Mouse (Mus musculus) hindbrain, embryonic 10.5 days (tissue): Measurements from ENCODE around the gene Rffl. TPM values are rescaled to one million over a fixed set of nuclear protein-coding genes. Genes with fewer than 3 reads are reported as not detected.
A peak's percentile ranks its signal among the peaks of the same experiment; 100 is the strongest.

Experiments used
- DNase-seq: peaks from one replicate; pipeline ENCODE4 v3.0.0-alpha.2; 2017; ENCODE audit warnings: low spot score
- H3K27ac ChIP-seq: fragments of 300-500 bp; sonication (generic); 2 replicates; pipeline ENCODE4 v1.5.1; 2016; ENCODE audit warnings: mild to moderate bottlenecking, moderate library complexity
- H3K27me3 ChIP-seq: fragments of 300-500 bp; sonication (generic); 2 replicates; pipeline ENCODE4 v1.6.1; 2016; ENCODE audit warnings: mild to moderate bottlenecking; ENCODE audit not compliant: poor library complexity, insufficient read depth, severe bottlenecking
- H3K36me3 ChIP-seq: fragments of 300-500 bp; sonication (generic); 2 replicates; pipeline ENCODE4 v1.6.1; 2016; ENCODE audit warnings: mild to moderate bottlenecking, moderate library complexity
- H3K4me1 ChIP-seq: fragments of 300-500 bp; sonication (generic); replicated peaks from 2 replicates; pipeline ENCODE4 v1.6.1; 2016; ENCODE audit warnings: mild to moderate bottlenecking
- H3K4me3 ChIP-seq: fragments of 300-500 bp; sonication (generic); 2 replicates; pipeline ENCODE4 v1.5.1; 2016; ENCODE audit warnings: mild to moderate bottlenecking, moderate library complexity
- H3K9me3 ChIP-seq: fragments of 300-500 bp; sonication (generic); 2 replicates; pipeline ENCODE4 v1.6.1; 2016; ENCODE audit warnings: mild to moderate bottlenecking, moderate library complexity
- WGBS: fragments of 180-500 bp; shearing (Covaris S2); methylation state at CpG from one replicate; pipeline ENCODE4 v1.1.7; 2016; 5-methylcytosine and 5-hydroxymethylcytosine counted together
- polyA plus RNA-seq: library from polyadenylated mRNA; unstranded; fragments of >200 nt; fragmentation: Nextera tagmentation; extraction: Ambion mirVana; gene quantifications from 2 replicates; pipeline ENCODE4 v1.2.1, GENCODE M21; 2016

The Rffl gene
- 7.4 and 11.0 TPM in 2 replicates for polyA plus RNA-seq

DNA sequence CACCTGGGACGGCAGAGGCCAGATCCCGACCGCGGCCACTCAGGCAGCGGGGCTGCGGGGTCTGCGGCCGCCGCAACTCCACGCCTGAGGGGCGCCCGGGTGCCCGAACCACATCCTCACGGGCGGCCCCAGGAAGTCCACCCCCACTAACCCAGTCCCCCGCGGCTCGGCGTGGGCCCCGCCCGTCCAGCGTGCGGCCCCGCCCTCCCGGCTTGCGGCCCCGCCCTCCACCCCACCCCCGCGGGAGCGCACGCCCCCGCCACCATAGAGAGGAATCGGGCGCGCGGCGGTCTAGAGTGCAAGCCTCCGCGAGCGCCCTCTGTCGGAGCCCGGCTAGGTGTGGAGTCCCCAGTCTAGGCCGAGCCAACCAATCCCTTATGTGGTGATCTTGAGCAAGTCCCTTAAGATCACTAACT is at the start of gene Rffl:
Rffl (minus strand) TSS at position 180 of the 416 bp plus-strand sequence.
- peaks cover 22% of the 10 kb centered on the region for H3K4me1 ChIP-seq
- no peaks in the 10 kb centered on the region for H3K9me3 ChIP-seq
- H3K27ac ChIP-seq = peak within 1 kb of the TSS; percentile 88
- DNase-seq = peak; percentile 91
- peak within 1 kb of the TSS; percentile 77 for H3K4me3 ChIP-seq
- WGBS = under 1% methylated on average over 43 of the region's 43 CpGs
- no peaks in the 10 kb centered on the region for H3K36me3 ChIP-seq
- H3K27me3 ChIP-seq = no peaks in the 10 kb centered on the region

DNA sequence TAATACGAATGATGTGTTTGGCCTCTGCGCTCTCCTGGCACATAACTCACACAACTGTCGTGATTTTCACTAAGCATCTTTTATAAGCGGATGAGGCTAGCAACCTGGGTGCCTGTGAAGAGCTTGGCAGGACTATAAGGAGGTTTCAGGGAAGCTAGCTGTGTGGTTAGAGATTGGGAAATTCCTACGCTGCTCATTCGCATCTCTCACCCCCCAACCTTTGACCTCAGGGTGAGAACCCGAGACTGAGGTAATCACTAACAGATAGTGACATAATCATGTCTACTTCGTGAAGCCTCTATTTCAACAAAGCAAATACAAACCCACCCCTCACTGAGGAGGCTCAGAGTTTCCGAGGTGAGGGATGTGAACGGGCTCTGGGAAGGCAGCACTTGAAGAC is 49.8 kb upstream of the Rffl start:
- Histone ChIP-seq H3K4me3 (no peak overlapping the region), H3K27me3 (peaks cover 38% of the 10 kb centered on the region), H3K36me3 (no peaks in the 10 kb centered on the region), H3K27ac (no peak overlapping the region), H3K9me3 (no peaks in the 10 kb centered on the region), H3K4me1 (peaks cover under 1% of the 10 kb centered on the region; the same call in 1 of the 2 replicates)
- no peak for DNase-seq
- 60% methylated on average over 10 of the region's 10 CpGs for WGBS

- WGBS = 10% methylated on average over 16 of the region's 16 CpGs
- peak overlapping the region; percentile 35 for H3K4me3 ChIP-seq
- peak; percentile 86 for DNase-seq
- H3K4me1 ChIP-seq = no peaks in the 10 kb centered on the region
- H3K27me3 ChIP-seq = peaks cover 32% of the 10 kb centered on the region
- no peak overlapping the region for H3K27ac ChIP-seq
- H3K36me3 ChIP-seq = no peaks in the 10 kb centered on the region
- H3K9me3 ChIP-seq = no peaks in the 10 kb centered on the region
Observed at GRCm38 (mm10) chr11:82914711-82915352, 43.8 kb upstream of the Rffl start.

- no peak overlapping the region for H3K4me3 ChIP-seq
- no peaks in the 10 kb centered on the region for H3K9me3 ChIP-seq
- no peak overlapping the region for H3K27ac ChIP-seq
- no peak for DNase-seq
- peaks cover 14% of the 10 kb centered on the region for H3K4me1 ChIP-seq
- H3K36me3 ChIP-seq = peaks cover 10% of the 10 kb centered on the region
- peaks cover 30% of the 10 kb centered on the region for H3K27me3 ChIP-seq
- 81% methylated on average over 11 of the region's 11 CpGs for WGBS
Observed at GRCm38 (mm10) chr11:82910679-82911389, 39.8 kb upstream of the Rffl start.

DNA sequence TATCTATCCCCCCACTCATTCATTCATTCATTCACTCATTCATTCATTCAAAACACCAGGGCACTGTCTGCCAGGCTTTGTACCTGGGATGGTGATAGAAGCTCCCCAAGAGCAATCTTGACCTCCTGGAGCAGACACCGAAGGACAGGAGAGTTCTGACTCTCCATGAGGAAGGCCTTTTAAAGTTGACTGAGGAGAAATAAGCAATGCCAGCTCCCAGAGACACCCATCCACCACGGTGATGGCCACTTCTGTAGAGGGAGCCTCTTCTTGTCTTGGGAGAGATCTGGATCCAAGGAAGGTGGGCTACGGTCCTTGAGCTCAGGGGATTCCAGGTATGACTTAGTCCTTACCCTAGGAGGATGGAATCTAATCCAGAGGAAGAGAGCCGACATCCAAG is 39.2 kb upstream of the Rffl start, which contains the start of gene Unc45b:
Unc45b (plus strand) TSS at position 301 of the 400 bp plus-strand sequence.
- WGBS = 91% methylated on average over 4 of the region's 4 CpGs
- no peak within 1 kb of the TSS for H3K4me3 ChIP-seq
- H3K27me3 ChIP-seq = peaks cover 30% of the 10 kb centered on the region
- peaks cover 14% of the 10 kb centered on the region for H3K4me1 ChIP-seq
- H3K36me3 ChIP-seq = peaks cover 16% of the 10 kb centered on the region
- no peaks in the 10 kb centered on the region for H3K9me3 ChIP-seq
- no peak within 1 kb of the TSS for H3K27ac ChIP-seq
- DNase-seq = no peak

- WGBS = 60% methylated on average over 10 of the region's 10 CpGs
- H3K27ac ChIP-seq = peak overlapping the region; percentile 89
Observed at GRCm38 (mm10) chr11:82908608-82908989, 37.6 kb upstream of the Rffl start.

GRCm38 (mm10) chr11:82907651-82908607 is 36.9 kb upstream of the Rffl start, which contains the start of gene Nle1:
Gene Nle1 (minus strand): TSS chr11:82908411.
- Histone ChIP-seq H3K27ac (peak within 1 kb of the TSS; percentile 89), H3K36me3 (peaks cover 39% of the 10 kb centered on the region)
- WGBS = 2% methylated on average over 73 of the region's 73 CpGs

More at GRCm38 (mm10) chr11:82908608-82908989, 37.6 kb upstream of the Rffl start:
- Histone ChIP-seq H3K27me3 (peaks cover 20% of the 10 kb centered on the region), H3K9me3 (no peaks in the 10 kb centered on the region), H3K4me1 (peaks cover 14% of the 10 kb centered on the region), H3K36me3 (peaks cover 32% of the 10 kb centered on the region), H3K4me3 (peak overlapping the region; percentile 90)
- DNase-seq = no peak

DNA sequence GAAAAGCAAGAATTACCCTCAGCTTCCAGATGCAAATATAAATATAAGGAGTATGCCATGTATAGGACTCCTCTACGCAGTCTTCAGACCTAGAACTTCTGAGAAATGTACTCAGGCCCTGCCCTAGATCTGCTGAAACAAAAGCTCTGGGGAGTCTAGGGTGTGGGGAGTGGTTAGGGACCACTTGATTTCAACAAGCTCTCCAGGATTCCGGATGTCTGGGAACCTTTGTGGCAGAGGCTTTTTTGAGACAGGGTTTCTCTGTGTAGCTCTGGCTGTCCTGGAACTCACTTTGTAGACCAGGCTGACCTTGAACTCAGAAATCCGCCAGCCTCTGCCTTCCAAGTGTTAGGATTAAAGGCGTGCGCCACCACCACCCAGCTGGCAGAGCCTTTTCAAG is 34.8 kb upstream of the Rffl start:
- no peak for DNase-seq

More at GRCm38 (mm10) chr11:82907651-82908607, 36.9 kb upstream of the Rffl start, which contains the start of gene Nle1:
- Histone ChIP-seq H3K4me3 (peak within 1 kb of the TSS; percentile 90), H3K27me3 (peaks cover 18% of the 10 kb centered on the region), H3K4me1 (peaks cover 14% of the 10 kb centered on the region), H3K9me3 (no peaks in the 10 kb centered on the region)
- peak; percentile 93 for DNase-seq

GRCm38 (mm10) chr11:82904952-82905351 is 33.9 kb upstream of the Rffl start:
- DNase-seq = no peak
- Histone ChIP-seq H3K4me1 (peaks cover 14% of the 10 kb centered on the region), H3K9me3 (no peaks in the 10 kb centered on the region), H3K27ac (no peak overlapping the region), H3K27me3 (peaks cover 4% of the 10 kb centered on the region; the same call in 1 of the 2 replicates), H3K4me3 (no peak overlapping the region), H3K36me3 (peaks cover 69% of the 10 kb centered on the region)
- WGBS = 66% methylated on average over 8 of the region's 8 CpGs

More for the DNA sequence above, 34.8 kb upstream of the Rffl start:
- Histone ChIP-seq H3K27me3 (peaks cover 5% of the 10 kb centered on the region), H3K27ac (no peak overlapping the region), H3K4me3 (no peak overlapping the region), H3K9me3 (no peaks in the 10 kb centered on the region), H3K4me1 (peaks cover 14% of the 10 kb centered on the region), H3K36me3 (peaks cover 60% of the 10 kb centered on the region)
- 91% methylated on average over 5 of the region's 5 CpGs for WGBS

- Histone ChIP-seq H3K27me3 (no peaks in the 10 kb centered on the region), H3K4me3 (no peak overlapping the region), H3K4me1 (peaks cover under 1% of the 10 kb centered on the region; the same call in 1 of the 2 replicates), H3K9me3 (no peaks in the 10 kb centered on the region), H3K27ac (no peak overlapping the region), H3K36me3 (peaks cover 94% of the 10 kb centered on the region)
- DNase-seq = no peak
- 94% methylated on average over 20 of the region's 20 CpGs for WGBS
Observed at GRCm38 (mm10) chr11:82901606-82902310, 30.7 kb upstream of the Rffl start.

- 94% methylated on average over 5 of the region's 5 CpGs for WGBS
- Histone ChIP-seq H3K27ac (no peak overlapping the region), H3K36me3 (peaks cover 74% of the 10 kb centered on the region), H3K4me3 (no peak overlapping the region), H3K27me3 (no peaks in the 10 kb centered on the region), H3K9me3 (no peaks in the 10 kb centered on the region), H3K4me1 (no peaks in the 10 kb centered on the region)
- DNase-seq = no peak
Observed at GRCm38 (mm10) chr11:82899720-82900119, 28.7 kb upstream of the Rffl start.

- Histone ChIP-seq H3K4me3 (no peak overlapping the region), H3K9me3 (no peaks in the 10 kb centered on the region), H3K36me3 (peaks cover 51% of the 10 kb centered on the region), H3K27me3 (no peaks in the 10 kb centered on the region), H3K4me1 (no peaks in the 10 kb centered on the region), H3K27ac (no peak overlapping the region)
- 90% methylated on average over 10 of the region's 10 CpGs for WGBS
- no peak for DNase-seq
Observed at GRCm38 (mm10) chr11:82897478-82897877, 26.5 kb upstream of the Rffl start.
